Mouse (Mus musculus): ENCODE results near the gene Gid4. TPM values are rescaled to one million over a fixed set of nuclear protein-coding genes. Genes with fewer than 3 reads are reported as not detected.

Gene Gid4
- polyA plus RNA-seq (2016; fragmentation: Nextera tagmentation; extraction: Ambion mirVana) = 17.1 and 20.6 TPM in 2 replicates

DNA sequence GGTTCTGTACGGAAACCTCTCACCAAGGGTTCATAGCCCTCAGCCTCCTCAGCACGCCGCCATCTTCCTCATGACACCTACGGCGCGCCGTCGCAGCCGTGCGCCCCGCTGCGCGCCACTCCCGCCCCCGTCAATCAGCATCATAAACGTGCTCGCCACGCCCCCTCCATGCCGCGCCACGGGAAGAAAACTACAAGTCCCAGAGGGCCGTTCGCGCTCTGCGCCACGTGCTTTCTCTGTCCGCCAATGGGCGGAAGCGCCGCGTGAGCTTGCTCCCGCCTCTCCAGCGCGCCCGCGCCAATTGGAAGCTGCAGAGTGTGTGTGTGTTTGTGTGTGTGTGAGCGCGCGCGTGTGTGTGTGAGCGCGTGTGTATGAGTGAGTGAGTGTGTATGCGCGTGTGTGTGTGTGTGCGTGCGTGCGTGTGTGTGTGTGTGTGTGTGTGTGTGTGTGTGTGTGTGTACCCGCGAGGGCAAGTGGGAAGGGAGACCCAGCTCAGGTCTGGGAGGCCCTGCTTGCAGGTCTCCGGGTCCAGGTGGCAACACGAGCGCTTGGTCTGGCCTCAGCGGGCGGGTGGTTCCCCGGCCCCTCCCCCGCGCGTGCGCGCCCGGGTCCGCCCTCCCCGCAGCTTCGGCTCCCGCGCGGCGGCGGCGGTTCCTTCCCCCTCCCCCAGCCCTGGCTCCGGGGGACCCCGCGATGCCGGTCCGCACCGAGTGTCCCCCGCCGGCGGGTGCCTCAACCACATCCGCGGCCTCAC, at the start of gene Gid4:
Gene Gid4, plus strand, starts transcription at position 183 of the 754 bp plus-strand sequence.
- Histone ChIP-seq H3K27ac (peak within 1 kb of the TSS; percentile 92), H3K4me1 (peaks cover 30% of the 10 kb centered on the region), H3K36me3 (no peaks in the 10 kb centered on the region), H3K9me3 (no peaks in the 10 kb centered on the region), H3K4me3 (peak within 1 kb of the TSS; percentile 84), H3K27me3 (ENCODE audit: insufficient read depth, poor library complexity, severe bottlenecking) (no peaks in the 10 kb centered on the region)
- DNase-seq (ENCODE audit: low spot score) = peak; percentile 99
- under 1% methylated on average over 75 of the region's 81 CpGs for WGBS

DNA sequence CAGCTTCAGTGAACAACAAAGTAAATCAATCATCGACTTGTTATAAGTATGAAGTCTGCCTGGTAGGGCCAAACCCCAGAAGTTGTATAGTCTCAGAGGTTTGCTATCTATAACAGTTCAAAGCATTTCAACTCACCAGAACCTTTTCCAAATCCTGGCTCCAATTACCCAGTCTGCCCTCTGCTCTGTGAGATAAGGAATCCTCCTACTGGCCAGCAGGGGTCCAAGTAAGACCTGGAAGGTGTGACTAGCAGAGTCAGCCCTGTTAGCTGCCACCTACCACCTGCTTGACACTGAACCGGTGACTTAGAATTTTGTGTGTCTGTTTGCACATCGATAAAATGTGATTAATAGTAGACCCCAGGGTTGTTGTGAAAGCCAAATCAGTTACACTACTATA, 49.7 kb upstream of the Gid4 start:
- H3K27ac ChIP-seq = no peak overlapping the region
- 54% methylated on average over 3 of the region's 3 CpGs for WGBS
- H3K27me3 ChIP-seq (ENCODE audit: insufficient read depth, poor library complexity, severe bottlenecking) = 0 out of 2 replicates have a peak, but pooled peaks cover 5% of the 10 kb centered on the region

DNA sequence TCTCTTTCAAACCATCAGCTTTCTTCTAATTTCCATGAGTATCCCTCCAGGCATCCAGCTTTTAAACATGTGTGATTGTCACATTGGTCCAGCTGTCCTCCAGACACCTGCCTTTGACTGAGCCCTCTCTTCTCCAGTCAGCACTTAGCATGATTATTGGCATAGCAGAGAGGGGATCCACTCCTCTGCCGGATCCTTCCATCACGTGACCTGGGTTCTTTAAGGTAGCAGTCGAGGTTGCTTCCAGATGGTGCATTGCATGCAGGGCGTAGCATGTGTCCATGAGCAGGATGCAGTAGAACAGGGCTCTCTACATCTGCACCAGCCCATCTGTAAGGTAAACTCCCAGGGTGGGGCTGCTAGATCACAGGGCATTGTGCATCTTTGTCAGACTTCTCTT, 48.0 kb upstream of the Gid4 start:
- WGBS = 78% methylated on average over 4 of the region's 4 CpGs
- no peak for DNase-seq (ENCODE audit: low spot score)
- H3K9me3 ChIP-seq = no peaks in the 10 kb centered on the region
- 0 out of 2 replicates have a peak, but pooled peaks cover 1% of the 10 kb centered on the region for H3K27me3 ChIP-seq (ENCODE audit: insufficient read depth, poor library complexity, severe bottlenecking)
- H3K27ac ChIP-seq = no peak overlapping the region
- H3K4me3 ChIP-seq = no peak overlapping the region
- H3K36me3 ChIP-seq = no peaks in the 10 kb centered on the region
- H3K4me1 ChIP-seq = peaks cover 18% of the 10 kb centered on the region

More for the DNA sequence above, 49.7 kb upstream of the Gid4 start:
- DNase-seq (ENCODE audit: low spot score) = no peak
- H3K4me3 ChIP-seq = no peak overlapping the region
- no peaks in the 10 kb centered on the region for H3K9me3 ChIP-seq
- peaks cover 18% of the 10 kb centered on the region for H3K4me1 ChIP-seq
- no peaks in the 10 kb centered on the region for H3K36me3 ChIP-seq

- no peaks in the 10 kb centered on the region for H3K36me3 ChIP-seq
- no peak overlapping the region for H3K4me3 ChIP-seq
- no peak for DNase-seq (ENCODE audit: low spot score)
- H3K27ac ChIP-seq = no peak overlapping the region
- H3K27me3 ChIP-seq (ENCODE audit: insufficient read depth, poor library complexity, severe bottlenecking) = no peaks in the 10 kb centered on the region
- 79% methylated on average over 4 of the region's 4 CpGs for WGBS
- peaks cover 18% of the 10 kb centered on the region for H3K4me1 ChIP-seq
- H3K9me3 ChIP-seq = no peaks in the 10 kb centered on the region
Measured at GRCm38 (mm10) chr11:60369448-60369847, 47.5 kb upstream of the Gid4 start.

DNA sequence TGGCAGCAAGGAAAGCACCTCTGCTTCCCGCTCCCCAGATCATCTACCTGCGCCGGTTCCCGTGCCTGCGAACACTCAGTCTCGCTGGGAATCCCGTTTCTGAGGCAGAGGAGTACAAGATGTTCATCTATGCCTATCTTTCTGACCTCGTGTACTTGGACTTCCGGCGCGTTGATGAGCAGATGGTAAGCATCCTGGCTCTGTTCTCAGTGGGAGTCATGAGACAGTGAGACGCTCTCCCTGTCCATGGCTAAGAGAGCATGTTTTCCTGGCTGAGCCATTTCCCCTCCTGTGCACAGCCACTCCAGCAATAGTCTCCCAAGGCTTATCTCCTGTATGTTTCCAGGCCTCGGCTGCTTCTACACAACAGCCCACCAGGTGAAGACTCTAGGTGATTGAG, 46.5 kb upstream of the Gid4 start:
- DNase-seq (ENCODE audit: low spot score) = no peak
- Histone ChIP-seq H3K27me3 (ENCODE audit: insufficient read depth, poor library complexity, severe bottlenecking) (no peaks in the 10 kb centered on the region), H3K9me3 (no peaks in the 10 kb centered on the region), H3K4me3 (no peak overlapping the region), H3K4me1 (peaks cover 18% of the 10 kb centered on the region), H3K36me3 (no peaks in the 10 kb centered on the region), H3K27ac (no peak overlapping the region)
- 84% methylated on average over 13 of the region's 13 CpGs for WGBS

- DNase-seq (ENCODE audit: low spot score) = no peak
- Histone ChIP-seq H3K4me3 (no peak overlapping the region), H3K27ac (no peak overlapping the region), H3K27me3 (ENCODE audit: insufficient read depth, poor library complexity, severe bottlenecking) (no peaks in the 10 kb centered on the region), H3K4me1 (no peaks in the 10 kb centered on the region), H3K9me3 (no peaks in the 10 kb centered on the region), H3K36me3 (no peaks in the 10 kb centered on the region)
- WGBS = 86% methylated on average over 6 of the region's 6 CpGs
Measured at GRCm38 (mm10) chr11:60374481-60374880, 42.5 kb upstream of the Gid4 start.

DNA sequence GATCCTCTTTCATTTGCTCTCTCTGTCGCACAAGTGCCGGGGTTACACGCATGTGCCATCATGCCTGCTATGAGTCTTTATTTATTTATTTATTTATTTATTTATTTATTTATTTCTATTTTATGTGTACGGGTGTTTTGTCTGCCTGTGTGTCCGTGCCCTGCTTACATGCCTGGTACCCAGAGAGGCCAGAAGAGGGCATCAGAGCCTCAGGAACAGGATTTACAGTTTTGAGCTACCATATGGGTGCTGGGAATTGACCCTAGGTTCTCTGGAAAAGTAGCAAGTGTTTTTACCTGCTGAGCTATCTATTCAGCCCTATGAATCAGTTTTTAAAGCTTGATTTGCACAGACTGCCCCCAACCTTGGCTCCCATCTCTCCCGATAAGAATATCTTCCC, 33.4 kb upstream of the Gid4 start:
- Histone ChIP-seq H3K9me3 (no peaks in the 10 kb centered on the region), H3K27ac (no peak overlapping the region), H3K36me3 (no peaks in the 10 kb centered on the region), H3K4me3 (no peak overlapping the region), H3K27me3 (ENCODE audit: insufficient read depth, poor library complexity, severe bottlenecking) (peaks cover 10% of the 10 kb centered on the region; the same call in 1 of the 2 replicates), H3K4me1 (peaks cover 30% of the 10 kb centered on the region)
- 87% methylated on average over 6 of the region's 6 CpGs for WGBS
- no peak for DNase-seq (ENCODE audit: low spot score)

- Histone ChIP-seq H3K4me1 (peaks cover 30% of the 10 kb centered on the region), H3K27me3 (ENCODE audit: insufficient read depth, poor library complexity, severe bottlenecking) (peaks cover 10% of the 10 kb centered on the region; the same call in 1 of the 2 replicates), H3K4me3 (peak overlapping the region; percentile 42), H3K36me3 (no peaks in the 10 kb centered on the region), H3K9me3 (no peaks in the 10 kb centered on the region), H3K27ac (no peak overlapping the region; the same call in 1 of the 2 replicates)
- 10% methylated on average over 16 of the region's 16 CpGs for WGBS
- no peak for DNase-seq (ENCODE audit: low spot score)
Measured at GRCm38 (mm10) chr11:60384762-60385421, 32.1 kb upstream of the Gid4 start.

GRCm38 (mm10) chr11:60385946-60386345, 31.0 kb upstream of the Gid4 start:
- Histone ChIP-seq H3K9me3 (no peaks in the 10 kb centered on the region), H3K27me3 (ENCODE audit: insufficient read depth, poor library complexity, severe bottlenecking) (peaks cover 10% of the 10 kb centered on the region; the same call in 1 of the 2 replicates), H3K4me3 (no peak overlapping the region), H3K36me3 (no peaks in the 10 kb centered on the region), H3K27ac (no peak overlapping the region), H3K4me1 (peaks cover 27% of the 10 kb centered on the region)
- DNase-seq (ENCODE audit: low spot score) = no peak
- 69% methylated on average over 5 of the region's 5 CpGs for WGBS

DNA sequence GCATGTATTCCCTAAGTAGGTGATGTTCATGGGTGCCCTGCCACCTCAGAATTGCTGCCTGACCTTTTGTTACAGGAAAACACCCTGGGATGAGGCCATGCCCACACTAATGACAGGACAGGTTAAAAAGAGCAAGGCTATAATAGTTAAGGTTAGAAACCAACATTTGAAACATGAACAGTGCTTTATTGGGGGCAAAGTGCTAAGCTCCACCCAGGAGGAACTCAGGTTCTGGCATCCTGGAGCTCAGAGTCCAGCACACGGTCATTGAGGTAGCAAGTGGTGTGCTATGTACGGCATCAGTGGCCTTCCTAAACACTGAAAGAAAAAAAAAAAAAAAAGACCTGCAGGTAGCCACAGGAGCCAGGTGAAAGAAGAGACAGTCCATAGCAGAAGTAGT, 29.0 kb upstream of the Gid4 start:
- H3K9me3 ChIP-seq = no peaks in the 10 kb centered on the region
- H3K27me3 ChIP-seq (ENCODE audit: insufficient read depth, poor library complexity, severe bottlenecking) = peaks cover 10% of the 10 kb centered on the region; the same call in 1 of the 2 replicates
- H3K4me3 ChIP-seq = no peak overlapping the region
- no peak for DNase-seq (ENCODE audit: low spot score)
- no peaks in the 10 kb centered on the region for H3K36me3 ChIP-seq
- H3K27ac ChIP-seq = no peak overlapping the region
- WGBS = 94% methylated on average over 2 of the region's 2 CpGs
- peaks cover 16% of the 10 kb centered on the region for H3K4me1 ChIP-seq

DNA sequence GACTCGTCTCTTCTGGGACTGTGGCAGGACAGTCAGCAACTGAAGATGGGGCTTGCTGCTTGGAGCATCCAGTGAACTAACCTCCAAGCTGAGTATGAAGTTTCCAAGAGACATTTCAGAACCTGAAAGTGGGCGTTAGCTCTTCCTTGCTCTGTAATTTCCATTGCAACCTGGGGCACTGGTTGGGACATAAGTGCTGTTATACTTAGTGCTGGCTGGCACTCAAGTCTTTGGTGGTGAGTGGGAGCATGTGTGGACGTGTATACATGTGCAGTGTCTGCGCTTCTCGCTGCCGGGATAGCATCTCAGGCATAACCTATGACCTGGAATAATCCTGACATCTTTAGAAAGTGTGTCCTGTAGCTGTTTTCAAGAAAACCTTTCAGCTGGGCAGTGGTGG, 25.6 kb upstream of the Gid4 start:
- Histone ChIP-seq H3K9me3 (no peaks in the 10 kb centered on the region), H3K36me3 (no peaks in the 10 kb centered on the region), H3K27me3 (ENCODE audit: insufficient read depth, poor library complexity, severe bottlenecking) (no peaks in the 10 kb centered on the region), H3K4me3 (no peak overlapping the region), H3K4me1 (no peaks in the 10 kb centered on the region), H3K27ac (no peak overlapping the region)
- WGBS = 83% methylated on average over 6 of the region's 6 CpGs
- DNase-seq (ENCODE audit: low spot score) = no peak

- peaks cover 19% of the 10 kb centered on the region for H3K36me3 ChIP-seq
Measured at GRCm38 (mm10) chr11:60396546-60396945, 20.4 kb upstream of the Gid4 start.

GRCm38 (mm10) chr11:60397172-60397571, 19.8 kb upstream of the Gid4 start:
- Histone ChIP-seq H3K4me3 (no peak overlapping the region), H3K9me3 (no peaks in the 10 kb centered on the region), H3K36me3 (peaks cover 25% of the 10 kb centered on the region), H3K27me3 (ENCODE audit: insufficient read depth, poor library complexity, severe bottlenecking) (no peaks in the 10 kb centered on the region), H3K4me1 (no peaks in the 10 kb centered on the region), H3K27ac (no peak overlapping the region)
- no peak for DNase-seq (ENCODE audit: low spot score)
- 82% methylated on average over 2 of the region's 2 CpGs for WGBS

More at GRCm38 (mm10) chr11:60396546-60396945, 20.4 kb upstream of the Gid4 start:
- Histone ChIP-seq H3K4me3 (no peak overlapping the region), H3K27me3 (ENCODE audit: insufficient read depth, poor library complexity, severe bottlenecking) (no peaks in the 10 kb centered on the region), H3K4me1 (no peaks in the 10 kb centered on the region), H3K9me3 (no peaks in the 10 kb centered on the region), H3K27ac (no peak overlapping the region)
- 78% methylated on average over 6 of the region's 6 CpGs for WGBS
- no peak for DNase-seq (ENCODE audit: low spot score)
